Mouse (Mus musculus) forebrain, embryonic 10.5 days (tissue): ENCODE results near the gene Mettl24. TPM values are rescaled to one million over a fixed set of nuclear protein-coding genes. Genes with fewer than 3 reads are reported as not detected.

Source experiments
- DNase-seq: peaks from one replicate; pipeline ENCODE4 v3.0.0-alpha.2; 2017; ENCODE audit warnings: low spot score; ENCODE audit errors: extremely low spot score
- H3K27ac ChIP-seq: fragments of 300-500 bp; sonication (generic); 2 replicates; pipeline ENCODE4 v1.5.1; 2016; ENCODE audit warnings: mild to moderate bottlenecking
- H3K27me3 ChIP-seq: fragments of 300-500 bp; sonication (generic); 2 replicates; pipeline ENCODE4 v1.6.1; 2016; ENCODE audit warnings: mild to moderate bottlenecking; ENCODE audit not compliant: poor library complexity, severe bottlenecking
- H3K36me3 ChIP-seq: fragments of 300-500 bp; sonication (generic); replicated peaks from 2 replicates; pipeline ENCODE4 v1.6.1; 2016; ENCODE audit warnings: mild to moderate bottlenecking, moderate library complexity
- H3K4me1 ChIP-seq: fragments of 300-500 bp; sonication (generic); 2 replicates; pipeline ENCODE4 v1.6.1; 2016
- H3K4me3 ChIP-seq: fragments of 300-500 bp; sonication (generic); 2 replicates; pipeline ENCODE4 v1.5.1; 2016; ENCODE audit warnings: mild to moderate bottlenecking, moderate library complexity
- H3K9me3 ChIP-seq: fragments of 300-500 bp; sonication (generic); 2 replicates; pipeline ENCODE4 v1.6.1; 2016; ENCODE audit warnings: mild to moderate bottlenecking, moderate library complexity
- WGBS: fragments of 180-500 bp; shearing (Covaris S2); methylation state at CpG from one replicate; pipeline ENCODE4 v1.1.7; 2016; 5-methylcytosine and 5-hydroxymethylcytosine counted together
- polyA plus RNA-seq: library from polyadenylated mRNA; unstranded; fragments of >200 nt; fragmentation: Nextera tagmentation; extraction: Ambion mirVana; gene quantifications from 2 replicates; pipeline ENCODE4 v1.2.1, GENCODE M21; 2016

Gene Mettl24
- polyA plus RNA-seq, 1 experiment from 2014 or later: 0.78 TPM

- Histone ChIP-seq H3K4me3 (no peak overlapping the region), H3K36me3 (peaks cover 80% of the 10 kb centered on the region), H3K27ac (no peak overlapping the region), H3K4me1 (0 out of 2 replicates have a peak, but pooled peaks cover 4% of the 10 kb centered on the region), H3K9me3 (no peaks in the 10 kb centered on the region), H3K27me3 (no peaks in the 10 kb centered on the region)
- 89% methylated on average over 6 of the region's 6 CpGs for WGBS
- DNase-seq: no peak
Observed at GRCm38 (mm10) chr10:40845626-40846025, 162.5 kb downstream of the Mettl24 start.

- DNase-seq: no peak
- H3K4me3 ChIP-seq: no peak overlapping the region
- WGBS: 94% methylated on average over 10 of the region's 10 CpGs
- H3K4me1 ChIP-seq: 0 out of 2 replicates have a peak, but pooled peaks cover 4% of the 10 kb centered on the region
- no peaks in the 10 kb centered on the region for H3K9me3 ChIP-seq
- H3K36me3 ChIP-seq: peaks cover 64% of the 10 kb centered on the region
- H3K27me3 ChIP-seq: no peaks in the 10 kb centered on the region
- H3K27ac ChIP-seq: no peak overlapping the region
Observed at GRCm38 (mm10) chr10:40847176-40847874, 164.2 kb downstream of the Mettl24 start.

DNA sequence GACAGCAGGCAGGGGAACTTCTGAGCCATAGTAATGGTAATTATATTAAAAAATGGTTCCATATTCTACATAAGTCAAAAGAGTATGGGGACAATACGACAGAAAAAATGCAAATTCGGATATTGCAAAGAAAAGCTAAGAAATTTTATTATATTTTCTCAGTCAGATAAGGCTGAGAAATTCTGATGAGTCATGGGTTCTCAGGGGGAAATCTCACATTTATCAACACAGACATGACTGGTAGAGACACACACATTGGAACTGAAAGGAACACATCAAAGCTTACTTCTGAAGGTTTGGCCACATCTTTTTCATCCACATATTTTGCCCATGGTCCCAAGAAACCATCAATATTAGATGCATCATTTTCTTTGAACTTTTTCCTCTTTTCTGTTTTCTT is 167.6 kb downstream of the Mettl24 start:
- H3K27ac ChIP-seq: no peak overlapping the region
- H3K4me1 ChIP-seq: no peaks in the 10 kb centered on the region
- no peak overlapping the region for H3K4me3 ChIP-seq
- H3K27me3 ChIP-seq: no peaks in the 10 kb centered on the region
- H3K36me3 ChIP-seq: peaks cover 37% of the 10 kb centered on the region
- H3K9me3 ChIP-seq: no peaks in the 10 kb centered on the region
- 90% methylated on average over 2 of the region's 2 CpGs for WGBS
- no peak for DNase-seq

DNA sequence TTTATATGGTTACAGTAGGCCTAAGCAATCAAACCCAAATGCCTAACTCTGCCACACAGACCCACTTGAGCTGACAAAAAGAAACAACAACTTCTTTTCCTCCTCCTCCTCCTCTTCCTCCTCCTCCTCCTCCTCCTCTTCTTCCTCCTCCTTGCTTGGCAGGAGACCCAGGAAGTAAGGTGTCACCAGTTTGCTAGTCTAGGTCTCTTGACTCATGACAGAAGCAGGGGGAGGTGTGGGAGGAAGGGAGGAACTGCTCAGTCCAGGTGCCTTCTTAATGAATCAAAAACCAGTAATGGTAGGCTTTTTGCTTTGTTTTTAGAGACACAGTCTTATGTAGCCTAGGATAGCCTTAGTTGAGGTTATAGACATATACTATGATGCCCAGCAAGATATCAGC is 168.1 kb downstream of the Mettl24 start:
- Histone ChIP-seq H3K27ac (no peak overlapping the region), H3K4me1 (no peaks in the 10 kb centered on the region), H3K36me3 (peaks cover 33% of the 10 kb centered on the region), H3K9me3 (no peaks in the 10 kb centered on the region), H3K27me3 (no peaks in the 10 kb centered on the region), H3K4me3 (no peak overlapping the region)
- no peak for DNase-seq

- no peaks in the 10 kb centered on the region for H3K27me3 ChIP-seq
- no peak overlapping the region for H3K4me3 ChIP-seq
- WGBS: 90% methylated on average over 2 of the region's 2 CpGs
- H3K27ac ChIP-seq: no peak overlapping the region
- H3K9me3 ChIP-seq: no peaks in the 10 kb centered on the region
- DNase-seq: no peak
- peaks cover 4% of the 10 kb centered on the region; the same call in 1 of the 2 replicates for H3K36me3 ChIP-seq
- no peaks in the 10 kb centered on the region for H3K4me1 ChIP-seq
Observed at GRCm38 (mm10) chr10:40855616-40856015, 172.5 kb downstream of the Mettl24 start.

DNA sequence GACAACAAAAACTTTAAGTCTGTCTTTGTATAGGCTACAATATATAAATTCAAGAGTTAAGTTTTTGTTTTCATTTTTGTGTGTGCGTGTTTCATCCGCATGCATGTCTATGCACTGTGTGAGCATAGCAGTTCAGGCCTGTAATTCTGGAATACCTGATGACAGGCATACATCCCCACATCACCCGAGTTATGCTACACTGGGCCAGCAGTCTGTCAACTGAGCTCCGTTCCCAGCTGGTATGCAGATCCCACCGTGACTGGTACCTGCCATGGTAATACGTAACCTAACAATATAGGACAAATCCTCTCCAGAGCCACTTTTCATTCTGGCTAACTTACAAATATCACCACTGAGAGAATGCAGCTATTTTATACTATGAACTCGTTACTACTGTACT is 173.6 kb downstream of the Mettl24 start:
- 95% methylated on average over 7 of the region's 7 CpGs for WGBS
- no peaks in the 10 kb centered on the region for H3K27me3 ChIP-seq
- H3K9me3 ChIP-seq: no peaks in the 10 kb centered on the region
- H3K4me1 ChIP-seq: no peaks in the 10 kb centered on the region
- H3K27ac ChIP-seq: no peak overlapping the region
- H3K36me3 ChIP-seq: peaks cover 4% of the 10 kb centered on the region; the same call in 1 of the 2 replicates
- DNase-seq: no peak
- no peak overlapping the region for H3K4me3 ChIP-seq

GRCm38 (mm10) chr10:40857599-40857998 is 174.5 kb downstream of the Mettl24 start:
- WGBS: 88% methylated on average over 8 of the region's 8 CpGs
- peaks cover 11% of the 10 kb centered on the region for H3K36me3 ChIP-seq
- no peaks in the 10 kb centered on the region for H3K4me1 ChIP-seq
- H3K27ac ChIP-seq: no peak overlapping the region
- no peaks in the 10 kb centered on the region for H3K27me3 ChIP-seq
- H3K9me3 ChIP-seq: no peaks in the 10 kb centered on the region
- DNase-seq: no peak
- H3K4me3 ChIP-seq: no peak overlapping the region

Other genes starting within 250 kb of the Mettl24 start
- gene Slc22a16, start 112.9 kb upstream of the Mettl24 start, polyA plus RNA-seq: not detected in 2 replicates
- gene Ddo, start 53.3 kb upstream of the Mettl24 start, polyA plus RNA-seq: 0.14 and 0.26 TPM in 2 replicates
- gene Cdc40, start 200.0 kb downstream of the Mettl24 start, polyA plus RNA-seq: 34.2 and 36.4 TPM in 2 replicates
- 43.8 and 49.1 TPM in 2 replicates for gene Wasf1, start 200.2 kb downstream of the Mettl24 start, polyA plus RNA-seq